Comparison of ENCODE assay signal across 8 mouse cellular contexts in genomic region chr12:108365340-108365739, GRCm38 (mm10). TPM values are rescaled to one million over a fixed set of nuclear protein-coding genes. Genes with fewer than 3 reads are reported as not detected.
DNase-seq lines count a peak whose midpoint lies in the region; ATAC-seq and TF ChIP-seq lines count a peak whose summit lies in the region.

No protein-coding gene starts in this region.

- H3K36me3 ChIP-seq in midbrain, postnatal 0 days (ENCODE audit: insufficient read depth, low read length) = no peaks in the 10 kb centered on the region
- H3K36me3 ChIP-seq in midbrain, embryonic 11.5 days (ENCODE audit: control insufficient read depth, insufficient read depth, low read length) = no peaks in the 10 kb centered on the region
- no peaks in the 10 kb centered on the region for H3K36me3 ChIP-seq in lung, embryonic 14.5 days (ENCODE audit: insufficient read depth)

- no peak for ATAC-seq in midbrain, postnatal 0 days (ENCODE audit: low FRiP score)
- ATAC-seq in midbrain, embryonic 11.5 days (ENCODE audit: low FRiP score) = no peak
- ATAC-seq in lung, embryonic 14.5 days (ENCODE audit: insufficient read depth) = peak; percentile 74

- intact Hi-C loops in heart, postnatal 14 days (cut with DNase I) = loop anchor here (5.0 kb wide), 1 partner anchor 37 kb away; no protein-coding TSS in a partner anchor

- H3K4me2 ChIP-seq in midbrain, postnatal 0 days (ENCODE audit: low read depth, low read length, poor library complexity, severe bottlenecking) = no peak overlapping the region
- no peak overlapping the region for H3K4me2 ChIP-seq in midbrain, embryonic 11.5 days
- H3K4me2 ChIP-seq in lung, embryonic 14.5 days = no peak overlapping the region

- H3K4me3 ChIP-seq in midbrain, postnatal 0 days (ENCODE audit: low read depth, low read length) = no peak overlapping the region
- H3K4me3 ChIP-seq in midbrain, embryonic 11.5 days (ENCODE audit: low read depth, low read length) = no peak overlapping the region
- H3K4me3 ChIP-seq in lung, embryonic 14.5 days (ENCODE audit: low read depth, low read length) = no peak overlapping the region

- peak; percentile 36 for TF ChIP-seq CTCF in midbrain, postnatal 0 days (IDR thresholded peaks at IDR 0.05)
- peak; percentile 57 for TF ChIP-seq CTCF in lung, embryonic 14.5 days (IDR thresholded peaks at IDR 0.05; ENCODE audit: low read depth)

- peak; percentile 76 for DNase-seq in adrenal gland, postnatal 10 days
- DNase-seq in adrenal gland, adult 18-20 months (ENCODE audit: low spot score in 2 of 2) = no peak
- DNase-seq in midbrain, postnatal 0 days (ENCODE audit: low spot score) = peak; percentile 67
- DNase-seq in midbrain, embryonic 11.5 days (ENCODE audit: low spot score, missing footprints) = no peak
- DNase-seq in heart, postnatal 14 days = peak; percentile 81 to 86
- DNase-seq in lung, embryonic 14.5 days = peak; percentile 90
- no peak for DNase-seq in thymus, postnatal 0 days (ENCODE audit: low spot score)
- DNase-seq in B cell, adult 2 months = no peak

- H3K9ac ChIP-seq in midbrain, postnatal 0 days (replicated peaks; ENCODE audit: low read length, poor library complexity, severe bottlenecking) = no peak overlapping the region
- no peak overlapping the region for H3K9ac ChIP-seq in midbrain, embryonic 11.5 days (ENCODE audit: low read length)
- H3K9ac ChIP-seq in lung, embryonic 14.5 days = no peak overlapping the region

- no peaks in the 10 kb centered on the region for H3K4me1 ChIP-seq in midbrain, postnatal 0 days (ENCODE audit: insufficient read depth, low read length)
- peaks cover 4% of the 10 kb centered on the region; the same call in 1 of the 2 replicates for H3K4me1 ChIP-seq in midbrain, embryonic 11.5 days (ENCODE audit: control insufficient read depth, insufficient read depth, low read length)
- H3K4me1 ChIP-seq in lung, embryonic 14.5 days (ENCODE audit: insufficient read depth) = peaks cover 30% of the 10 kb centered on the region

- WGBS in midbrain, postnatal 0 days = 28% methylated on average over 3 of the region's 3 CpGs
- 50% methylated on average over 3 of the region's 3 CpGs for WGBS in midbrain, embryonic 11.5 days
- 7% methylated on average over 3 of the region's 3 CpGs for WGBS in lung, embryonic 14.5 days

- no peaks in the 10 kb centered on the region for H3K9me3 ChIP-seq in midbrain, postnatal 0 days (ENCODE audit: low read length)
- H3K9me3 ChIP-seq in midbrain, embryonic 11.5 days (ENCODE audit: control insufficient read depth, low read length) = no peaks in the 10 kb centered on the region
- no peaks in the 10 kb centered on the region for H3K9me3 ChIP-seq in lung, embryonic 14.5 days (ENCODE audit: low read depth, low read length)

- no peak overlapping the region for H3K27ac ChIP-seq in midbrain, postnatal 0 days (ENCODE audit: low read depth, low read length)
- H3K27ac ChIP-seq in midbrain, embryonic 11.5 days (ENCODE audit: low read depth, low read length) = no peak overlapping the region
- H3K27ac ChIP-seq in lung, embryonic 14.5 days (ENCODE audit: low read depth) = peak overlapping the region; percentile 55; the same call in 1 of the 2 replicates

- H3K27me3 ChIP-seq in midbrain, postnatal 0 days (ENCODE audit: insufficient read depth, low read length) = no peaks in the 10 kb centered on the region
- no peaks in the 10 kb centered on the region for H3K27me3 ChIP-seq in midbrain, embryonic 11.5 days (ENCODE audit: control insufficient read depth, insufficient read depth, low read length)
- no peaks in the 10 kb centered on the region for H3K27me3 ChIP-seq in lung, embryonic 14.5 days (ENCODE audit: insufficient read depth, low read length)

RNA-seq across cellular contexts. Expression of gene Eml1, which starts 5.4 kb away (rescaled TPM):
- 10 to 100 TPM; 32.8 to 36.7 TPM for total RNA-seq in adrenal gland, postnatal 10 days (2021)
- total RNA-seq in adrenal gland, adult 18-20 months (2021) = 10 to 100 TPM; 19.7 to 19.9 TPM
- total RNA-seq in midbrain, postnatal 0 days (2014; rRNA removed) = 43.9 and 52.0 TPM in 2 replicates
- 34.0 and 37.4 TPM in 2 replicates for polyA plus RNA-seq in midbrain, postnatal 0 days (2015; fragmentation: Nextera tagmentation; extraction: Ambion mirVana)
- polyA plus RNA-seq in midbrain, embryonic 11.5 days (2014; fragmentation: Nextera tagmentation; extraction: Ambion mirVana) = 108 and 111 TPM in 2 replicates
- 10 to 100 TPM; 81.7 to 89.8 TPM for total RNA-seq in heart, postnatal 14 days (2021)
- 105 and 109 TPM in 2 replicates for polyA plus RNA-seq in lung, embryonic 14.5 days (2014; fragmentation: Nextera tagmentation; extraction: Ambion mirVana)
- polyA plus RNA-seq in thymus, postnatal 0 days (2015; fragmentation: Nextera tagmentation; extraction: Ambion mirVana) = 3.7 and 3.9 TPM in 2 replicates

RNA-seq across cellular contexts. Expression of gene Cyp46a1, which starts 31.2 kb away (rescaled TPM):
- 1 to 10 TPM; 1.6 to 2.2 TPM for total RNA-seq in adrenal gland, postnatal 10 days (2021)
- total RNA-seq in adrenal gland, adult 18-20 months (2021) = 1 to 10 TPM; 1.7 to 2.1 TPM
- total RNA-seq in midbrain, postnatal 0 days (2014; rRNA removed) = 33.2 and 36.0 TPM in 2 replicates
- 52.0 and 55.3 TPM in 2 replicates for polyA plus RNA-seq in midbrain, postnatal 0 days (2015; fragmentation: Nextera tagmentation; extraction: Ambion mirVana)
- polyA plus RNA-seq in midbrain, embryonic 11.5 days (2014; fragmentation: Nextera tagmentation; extraction: Ambion mirVana) = 8.6 and 10.2 TPM in 2 replicates
- total RNA-seq in heart, postnatal 14 days (2021) = 1 to 10 TPM in 1 of 2 experiments, under 1 TPM in 1; 0.54 to 1.7 TPM
- 3.9 and 4.4 TPM in 2 replicates for polyA plus RNA-seq in lung, embryonic 14.5 days (2014; fragmentation: Nextera tagmentation; extraction: Ambion mirVana)
- 0.36 TPM in 1 of 2 replicates, not detected in the other for polyA plus RNA-seq in thymus, postnatal 0 days (2015; fragmentation: Nextera tagmentation; extraction: Ambion mirVana)

RNA-seq across cellular contexts. Expression of gene Hhipl1, which starts 59.3 kb away (rescaled TPM):
- 1 to 10 TPM in 1 of 2 experiments, under 1 TPM in 1; 0.96 to 1.1 TPM for total RNA-seq in adrenal gland, postnatal 10 days (2021)
- total RNA-seq in adrenal gland, adult 18-20 months (2021) = 1 to 10 TPM in 1 of 2 experiments, under 1 TPM in 1; 0.89 to 1.4 TPM
- total RNA-seq in midbrain, postnatal 0 days (2014; rRNA removed) = 9.3 and 10.4 TPM in 2 replicates
- 2.7 and 2.9 TPM in 2 replicates for polyA plus RNA-seq in midbrain, postnatal 0 days (2015; fragmentation: Nextera tagmentation; extraction: Ambion mirVana)
- polyA plus RNA-seq in midbrain, embryonic 11.5 days (2014; fragmentation: Nextera tagmentation; extraction: Ambion mirVana) = 2.7 and 3.5 TPM in 2 replicates
- total RNA-seq in heart, postnatal 14 days (2021) = 1 to 10 TPM; 1.7 TPM
- 0.76 and 0.82 TPM in 2 replicates for polyA plus RNA-seq in lung, embryonic 14.5 days (2014; fragmentation: Nextera tagmentation; extraction: Ambion mirVana)
- 0.05 TPM in 2 replicates for polyA plus RNA-seq in thymus, postnatal 0 days (2015; fragmentation: Nextera tagmentation; extraction: Ambion mirVana)

Comparison
In these comparisons a context has a peak if more than half of its experiments do, and no peak if none do; other contexts are left out.
1. DNase-seq: peak in adrenal gland, postnatal 10 days (single experiment), midbrain, postnatal 0 days (single experiment), heart, postnatal 14 days (2 of 2) and lung, embryonic 14.5 days (single experiment); none in adrenal gland, adult 18-20 months (0 of 2), midbrain, embryonic 11.5 days (single experiment), thymus, postnatal 0 days (single experiment) and B cell, adult 2 months (0 of 2).
2. RNA of gene Cyp46a1, which starts 31.2 kb away (total RNA-seq): 33.2 to 36.0 TPM in midbrain, postnatal 0 days; 1.6 to 2.2 TPM in adrenal gland, postnatal 10 days, 1.7 to 2.1 TPM in adrenal gland, adult 18-20 months and 0.54 to 1.7 TPM in heart, postnatal 14 days; every median in the first group is over 10 times any median in the second.